Mouse (Mus musculus) heart, postnatal 0 days (tissue): ENCODE measurements around the gene Dusp18.

Experiments used
- CTCF ChIP-seq: IDR thresholded peaks from 2 replicates; pipeline ENCODE4 v1.5.1; 2016; ENCODE audit warnings: antibody characterized with exemption, control low read depth, low read depth
- EP300 ChIP-seq: IDR thresholded peaks from 2 replicates; pipeline ENCODE4 v1.6.1; 2016; ENCODE audit warnings: antibody characterized with exemption, low read depth

DNA sequence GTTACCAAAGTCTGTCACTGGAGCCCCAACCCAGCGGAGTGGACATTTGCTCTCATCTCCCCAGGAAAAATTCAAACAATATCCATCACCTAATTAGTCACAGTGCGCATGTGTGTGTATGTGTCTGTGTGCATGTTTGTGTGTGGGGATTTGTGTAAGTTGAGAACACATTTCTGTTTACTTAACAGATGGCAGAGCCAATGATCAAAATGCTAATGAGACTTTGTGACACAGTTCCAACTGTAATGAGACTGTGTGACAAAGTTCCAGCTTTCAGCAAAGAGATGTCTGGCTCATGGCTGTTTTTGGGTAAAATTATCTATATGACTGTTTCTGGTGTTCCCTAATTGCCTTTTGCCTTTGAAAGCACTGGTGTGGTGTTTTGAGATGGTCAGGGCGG, 41.3 kb downstream of the Dusp18 start:
- TF ChIP-seq CTCF = no peak
- no peak for TF ChIP-seq EP300
